Mouse (Mus musculus) stomach, postnatal 0 days (tissue): ENCODE measurements around the gene Stx6. TPM values are rescaled to one million over a fixed set of nuclear protein-coding genes. Genes with fewer than 3 reads are reported as not detected.

Experiments used
- ATAC-seq: fragments of 200-750 bp; cut with Nextera tagmentation; 2 replicates; pipeline ENCODE4 v1.8.0; 2017; ENCODE audit not compliant: low FRiP score, low TSS enrichment
- DNase-seq: peaks from one replicate; pipeline ENCODE4 v3.0.0-alpha.2; 2016; ENCODE audit warnings: low spot score
- H3K27ac ChIP-seq: fragments of 300-500 bp; sonication (generic); replicated peaks from 2 replicates; pipeline ENCODE4 v1.5.1; 2014; ENCODE audit warnings: mild to moderate bottlenecking, control low read depth
- H3K27me3 ChIP-seq: fragments of 300-500 bp; sonication (generic); 2 replicates; pipeline ENCODE4 v1.6.1; 2014; ENCODE audit warnings: low read length; ENCODE audit not compliant: control insufficient read depth, insufficient read depth
- H3K36me3 ChIP-seq: fragments of 300-500 bp; sonication (generic); 2 replicates; pipeline ENCODE4 v1.6.1; 2014; ENCODE audit warnings: low read length, mixed read lengths; ENCODE audit not compliant: control insufficient read depth, insufficient read depth
- H3K4me1 ChIP-seq: fragments of 300-500 bp; sonication (generic); replicated peaks from 2 replicates; pipeline ENCODE4 v1.6.1; 2014; ENCODE audit warnings: antibody characterized with exemption; ENCODE audit not compliant: control insufficient read depth, insufficient read depth
- H3K4me2 ChIP-seq: fragments of 300-500 bp; sonication (generic); replicated peaks from 2 replicates; pipeline ENCODE4 v1.6.1; 2014; ENCODE audit warnings: low read depth, mild to moderate bottlenecking, control low read depth, moderate library complexity
- H3K4me3 ChIP-seq: fragments of 300-500 bp; sonication (generic); 2 replicates; pipeline ENCODE4 v1.5.1; 2014; ENCODE audit warnings: low read depth, low read length, control low read depth
- H3K9ac ChIP-seq: fragments of 300-500 bp; sonication (generic); 2 replicates; pipeline ENCODE4 v1.6.1; 2014; ENCODE audit warnings: mild to moderate bottlenecking, low read length, control low read depth, mixed read lengths
- H3K9me3 ChIP-seq: fragments of 300-500 bp; sonication (generic); 2 replicates; pipeline ENCODE4 v1.6.1; 2016; ENCODE audit warnings: low read length; ENCODE audit not compliant: control insufficient read depth
- CTCF ChIP-seq: IDR thresholded peaks from 2 replicates; pipeline ENCODE4 v1.5.1; 2016; ENCODE audit warnings: antibody characterized with exemption, low read depth, mild to moderate bottlenecking, moderate library complexity
- EP300 ChIP-seq: optimal IDR thresholded peaks from 2 replicates; pipeline ENCODE3; 2016; ENCODE audit warnings: antibody characterized with exemption
- WGBS: fragments of 180-500 bp; shearing (Covaris S2); extraction: QIAGEN DNeasy Blood & Tissue Kit; methylation state at CpG from one replicate; pipeline ENCODE4 v1.1.7; 2014; 5-methylcytosine and 5-hydroxymethylcytosine counted together
- polyA plus RNA-seq: library from polyadenylated mRNA; unstranded; fragments of >200 nt; fragmentation: Nextera tagmentation; extraction: Ambion mirVana; gene quantifications from 2 replicates; pipeline ENCODE4 v1.2.1, GENCODE M21; 2015

The Stx6 gene
- polyA plus RNA-seq, 1 experiment from 2014 or later, result 39.0 TPM

DNA sequence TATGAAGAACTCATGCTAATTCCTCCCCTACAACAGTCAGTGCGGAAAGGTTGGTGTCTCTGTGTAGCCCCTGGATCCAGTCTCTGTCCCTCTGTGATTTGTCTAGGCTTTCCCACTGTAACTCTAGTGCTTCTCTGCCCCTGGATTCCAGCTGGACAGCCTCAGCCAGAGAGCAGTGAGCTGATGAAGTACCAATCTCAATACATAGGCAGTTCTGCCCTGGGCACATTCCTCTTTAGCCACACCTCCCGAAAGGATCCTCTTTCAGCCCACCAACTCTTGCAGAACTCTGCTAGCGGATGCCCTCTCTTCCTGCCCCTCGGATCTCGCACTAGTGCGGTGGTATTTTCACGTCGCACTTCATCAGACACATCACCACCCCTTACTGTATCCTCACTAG is 23.6 kb upstream of the Stx6 start:
- no peak for TF ChIP-seq EP300
- TF ChIP-seq CTCF, result no peak
- Histone ChIP-seq H3K4me1 (no peaks in the 10 kb centered on the region), H3K36me3 (no peaks in the 10 kb centered on the region), H3K4me3 (no peak overlapping the region), H3K9me3 (no peaks in the 10 kb centered on the region), H3K27me3 (no peaks in the 10 kb centered on the region), H3K9ac (no peak overlapping the region), H3K27ac (no peak overlapping the region), H3K4me2 (no peak overlapping the region)
- ATAC-seq, result no peak
- DNase-seq, result no peak
- WGBS, result 44% methylated on average over 8 of the region's 8 CpGs

DNA sequence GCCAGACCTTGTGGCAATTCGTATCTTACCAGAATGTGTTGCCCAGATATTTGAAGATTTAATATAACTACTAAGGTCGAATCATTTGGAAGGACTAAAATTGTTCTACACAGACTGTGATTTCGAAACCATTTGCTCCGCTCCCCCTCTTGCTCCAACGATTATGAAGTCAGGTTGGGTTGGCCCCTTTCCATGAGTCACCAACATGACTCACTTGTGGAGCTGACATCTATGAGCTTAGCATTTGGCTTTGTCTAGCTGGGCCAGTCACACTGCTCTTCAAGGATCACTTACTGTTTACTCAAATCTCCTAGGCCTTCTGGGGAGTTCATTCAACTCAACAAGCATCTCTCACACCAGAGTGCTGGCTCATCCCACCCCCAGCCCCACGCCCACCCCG is 19.7 kb upstream of the Stx6 start:
- Histone ChIP-seq H3K36me3 (no peaks in the 10 kb centered on the region), H3K9me3 (no peaks in the 10 kb centered on the region), H3K4me1 (no peaks in the 10 kb centered on the region), H3K4me3 (no peak overlapping the region), H3K9ac (no peak overlapping the region), H3K4me2 (no peak overlapping the region), H3K27ac (peak overlapping the region; percentile 56), H3K27me3 (no peaks in the 10 kb centered on the region)
- DNase-seq, result peak; percentile 49
- ATAC-seq, result peak; percentile 91
- WGBS, result 52% methylated on average over 7 of the region's 7 CpGs
- TF ChIP-seq EP300 (no peak), CTCF (no peak)

DNA sequence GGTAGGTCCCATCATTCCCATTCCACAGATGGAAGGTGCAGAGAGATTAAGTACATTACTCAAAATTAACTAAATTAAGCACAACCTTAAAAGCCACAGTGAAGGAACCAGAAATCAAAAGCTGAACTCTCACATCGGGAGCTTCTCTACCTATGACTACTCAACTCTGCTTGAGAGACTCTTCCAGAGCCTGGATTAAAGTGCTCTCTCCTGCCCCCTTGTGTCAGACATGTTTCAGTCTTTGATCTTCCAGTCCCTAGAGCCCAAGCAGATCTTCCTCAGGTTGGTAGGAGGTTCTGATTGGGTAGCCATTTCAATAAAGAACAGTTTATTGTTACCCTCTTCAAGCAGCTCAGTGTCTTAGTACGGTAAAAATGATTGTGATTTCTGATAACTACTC is 18.4 kb upstream of the Stx6 start:
- Histone ChIP-seq H3K27ac (no peak overlapping the region), H3K9ac (no peak overlapping the region), H3K27me3 (no peaks in the 10 kb centered on the region), H3K4me1 (no peaks in the 10 kb centered on the region), H3K4me3 (no peak overlapping the region), H3K4me2 (no peak overlapping the region), H3K9me3 (no peaks in the 10 kb centered on the region), H3K36me3 (no peaks in the 10 kb centered on the region)
- ATAC-seq (no peak), DNase-seq (peak; percentile 58)
- TF ChIP-seq CTCF (peak; percentile 75), EP300 (no peak)
- WGBS, result 66% methylated on average over 2 of the region's 2 CpGs

DNA sequence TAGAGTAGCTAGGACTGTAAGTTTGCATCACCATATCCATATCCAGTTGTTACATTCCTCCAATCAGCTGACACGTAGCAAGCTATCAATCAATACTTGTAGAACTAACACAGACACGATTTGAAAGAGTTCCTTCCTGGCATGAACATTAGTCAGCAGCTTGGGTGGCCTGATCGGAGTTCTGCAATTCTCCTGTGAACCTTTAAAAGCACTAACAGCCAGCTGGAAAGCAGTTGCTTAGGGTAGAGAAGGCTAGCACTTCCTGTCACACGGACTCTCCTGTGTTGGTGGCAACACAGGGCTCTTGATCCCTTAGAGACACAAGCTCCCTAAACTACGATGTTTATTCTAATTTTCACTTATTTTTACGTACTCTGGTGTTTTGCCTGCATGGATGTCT is 12.9 kb upstream of the Stx6 start:
- H3K4me1 ChIP-seq, result no peaks in the 10 kb centered on the region
- WGBS, result 15% methylated on average over 6 of the region's 6 CpGs
- no peaks in the 10 kb centered on the region for H3K27me3 ChIP-seq
- no peaks in the 10 kb centered on the region for H3K36me3 ChIP-seq
- peak overlapping the region; percentile 65 for H3K4me2 ChIP-seq
- DNase-seq, result peak; percentile 24
- H3K27ac ChIP-seq, result peak overlapping the region; percentile 84
- peak overlapping the region; percentile 61 for H3K9ac ChIP-seq
- TF ChIP-seq EP300 (no peak), CTCF (no peak)
- H3K4me3 ChIP-seq, result peak overlapping the region; percentile 52
- H3K9me3 ChIP-seq, result no peaks in the 10 kb centered on the region
- ATAC-seq, result peak; percentile 73

DNA sequence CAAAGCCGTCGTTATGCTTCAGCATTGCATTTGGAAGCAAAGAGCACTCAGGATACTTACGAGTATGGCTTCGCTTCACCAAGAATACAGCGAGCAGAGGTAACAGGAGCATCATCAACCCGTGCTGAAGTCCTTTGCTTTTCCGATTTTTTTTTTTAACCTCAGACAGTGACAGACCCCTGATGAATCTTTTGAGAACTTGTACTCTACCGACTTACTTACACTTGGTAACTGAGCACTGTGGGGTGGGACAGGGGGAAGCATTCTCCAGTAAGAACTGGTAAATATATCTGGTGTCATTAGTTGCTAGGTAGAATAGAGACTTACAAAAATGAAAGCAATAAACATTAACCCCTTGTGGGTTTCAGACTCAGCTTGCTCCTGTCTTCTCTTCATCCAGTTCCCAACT is 11.9 kb upstream of the Stx6 start, which contains the start of gene Mr1:
Mr1 (minus strand) TSS at position 243 of the 409 bp plus-strand sequence.
- no peaks in the 10 kb centered on the region for H3K9me3 ChIP-seq
- H3K4me1 ChIP-seq, result no peaks in the 10 kb centered on the region
- 14% methylated on average over 8 of the region's 8 CpGs for WGBS
- H3K4me2 ChIP-seq, result peak within 1 kb of the TSS; percentile 65
- peak; percentile 93 for ATAC-seq
- peak within 1 kb of the TSS; percentile 61 for H3K9ac ChIP-seq
- H3K27ac ChIP-seq, result peak within 1 kb of the TSS; percentile 84
- no peaks in the 10 kb centered on the region for H3K36me3 ChIP-seq
- TF ChIP-seq CTCF (no peak), EP300 (no peak)
- peak; percentile 34 for DNase-seq
- H3K4me3 ChIP-seq, result peak within 1 kb of the TSS; percentile 52
- no peaks in the 10 kb centered on the region for H3K27me3 ChIP-seq

DNA sequence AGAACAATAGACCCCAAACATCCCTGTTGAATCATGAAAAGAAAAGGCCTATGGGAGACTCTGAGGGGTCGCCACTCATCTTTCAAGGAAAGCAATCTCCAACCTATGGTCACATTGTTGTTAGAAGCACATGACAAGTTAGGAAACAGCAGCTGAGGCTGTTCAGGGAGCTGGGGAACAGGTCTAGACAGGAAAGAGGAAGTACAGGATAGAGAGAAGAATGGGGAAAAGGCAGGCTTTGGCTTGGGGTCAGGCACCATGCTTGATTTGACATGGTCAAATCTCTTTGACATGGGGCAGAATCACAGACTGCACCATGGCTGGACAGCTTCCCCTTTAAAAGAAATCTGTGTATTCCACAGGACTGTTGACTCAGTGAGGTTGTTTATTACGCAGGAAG is 11.3 kb upstream of the Stx6 start:
- Histone ChIP-seq H3K4me1 (no peaks in the 10 kb centered on the region), H3K27me3 (no peaks in the 10 kb centered on the region), H3K4me2 (no peak overlapping the region), H3K36me3 (no peaks in the 10 kb centered on the region), H3K9me3 (no peaks in the 10 kb centered on the region), H3K9ac (no peak overlapping the region), H3K4me3 (no peak overlapping the region), H3K27ac (no peak overlapping the region)
- ATAC-seq, result no peak
- 78% methylated on average over 2 of the region's 2 CpGs for WGBS
- TF ChIP-seq CTCF (no peak), EP300 (no peak)
- DNase-seq, result no peak
